Mouse (Mus musculus) splenic B cell, adult 2 months (primary cell): ENCODE results near the gene 2510009E07Rik.

Experiments
- DNase-seq: peaks from one replicate; pipeline ENCODE4 v3.0.0-alpha.2; 2011; ENCODE audit warnings: low read depth, low spot score
- H3K27me3 ChIP-seq: 2 replicates; pipeline ENCODE4 v1.6.1; 2012; ENCODE audit warnings: mild to moderate bottlenecking, low read length, moderate library complexity, mixed read lengths; ENCODE audit not compliant: control insufficient read depth, poor library complexity, insufficient read depth, severe bottlenecking
- H3K36me3 ChIP-seq: 2 replicates; pipeline ENCODE4 v1.6.1; 2012; ENCODE audit warnings: mild to moderate bottlenecking, low read length, moderate library complexity, mixed read lengths; ENCODE audit not compliant: control insufficient read depth, poor library complexity, insufficient read depth, severe bottlenecking

2510009E07Rik gene

DNA sequence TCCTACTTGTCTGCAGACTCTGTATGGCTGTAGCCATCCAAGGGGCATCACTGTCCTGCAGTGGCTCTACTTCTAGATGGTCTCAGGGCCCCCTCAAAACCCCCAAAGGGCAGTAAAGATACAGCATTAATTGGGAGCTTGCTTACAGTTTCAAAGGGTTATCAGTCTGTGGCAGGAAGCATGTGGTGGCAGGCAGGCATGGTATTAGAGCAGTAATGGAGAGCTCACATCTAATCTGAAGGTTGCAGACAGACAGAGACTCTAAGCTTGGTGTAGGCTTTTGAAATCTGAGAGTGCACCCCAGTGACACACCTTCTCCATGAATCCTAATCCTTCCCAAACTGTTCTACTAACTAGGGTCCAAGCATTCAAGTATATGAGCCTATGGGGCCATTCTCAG lies 60.0 kb downstream of the 2510009E07Rik start:
- no peak for DNase-seq
- Histone ChIP-seq H3K27me3 (no peaks in the 10 kb centered on the region), H3K36me3 (no peaks in the 10 kb centered on the region)

DNA sequence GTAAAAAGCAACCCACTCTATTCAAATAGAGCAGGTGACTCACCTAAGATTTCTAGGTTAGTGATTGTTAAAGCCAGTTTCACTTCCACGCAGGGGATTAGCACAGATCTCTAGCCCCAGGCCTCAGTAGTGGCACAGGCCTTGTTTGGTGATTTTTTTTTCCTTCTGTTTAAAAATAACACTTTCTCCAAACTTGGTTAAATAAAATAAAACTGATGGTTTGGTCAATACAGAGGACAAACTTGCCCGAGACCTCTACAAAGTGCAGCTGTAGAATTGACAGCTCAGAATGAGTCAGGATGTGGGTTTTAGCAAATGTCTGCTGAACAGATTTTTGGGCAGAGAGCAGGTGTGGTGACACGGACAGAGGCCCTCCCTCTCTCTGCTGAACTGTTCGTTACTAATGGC lies 62.6 kb downstream of the 2510009E07Rik start:
- peak; percentile 44 for DNase-seq
- H3K27me3 ChIP-seq = no peaks in the 10 kb centered on the region
- no peaks in the 10 kb centered on the region for H3K36me3 ChIP-seq

DNA sequence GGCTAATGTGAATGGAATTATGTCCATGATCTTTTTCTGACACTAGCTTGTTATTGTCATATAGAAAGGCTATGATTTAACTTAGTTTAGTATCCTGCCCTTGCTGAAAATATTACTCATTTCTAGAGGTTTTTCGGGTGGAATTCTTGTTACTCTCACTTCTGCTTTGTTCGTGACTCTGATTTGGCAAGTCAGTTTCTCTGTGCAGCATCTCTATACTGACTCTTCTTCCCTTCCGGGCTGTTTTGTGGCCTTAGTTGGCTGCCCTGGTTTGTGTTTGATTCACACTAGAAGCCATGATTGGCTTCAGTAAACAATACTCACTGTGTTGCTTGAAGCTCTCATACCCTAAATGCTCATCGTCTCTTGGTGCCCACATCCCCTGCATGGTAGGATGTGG lies 63.9 kb downstream of the 2510009E07Rik start:
- peak; percentile 66 for DNase-seq
- no peaks in the 10 kb centered on the region for H3K27me3 ChIP-seq
- H3K36me3 ChIP-seq = no peaks in the 10 kb centered on the region

DNA sequence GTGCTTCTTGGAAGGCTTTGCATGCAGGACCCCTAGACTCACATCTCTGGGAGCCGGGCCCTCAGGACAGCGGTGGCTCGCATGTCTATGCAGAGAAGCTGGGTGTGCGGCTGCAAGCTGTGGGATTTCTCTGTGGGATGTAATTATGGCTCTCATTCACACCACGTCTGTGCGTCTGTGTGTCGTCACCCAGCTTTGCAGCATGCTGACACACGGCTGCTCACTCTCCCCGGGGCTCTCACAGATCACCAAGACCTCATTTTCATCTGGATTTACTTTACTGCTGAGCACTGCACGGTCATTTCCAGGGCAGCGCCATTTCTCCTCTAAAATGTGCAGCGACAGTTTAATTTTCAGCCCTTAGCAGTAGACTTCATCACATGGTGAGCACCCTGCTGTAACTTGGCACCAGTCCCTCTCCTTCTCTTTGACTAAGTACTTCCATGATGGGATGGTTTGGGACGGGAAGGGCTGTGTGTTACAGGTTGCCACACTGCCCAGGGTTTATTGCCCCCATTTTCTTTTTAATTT lies 66.3 kb downstream of the 2510009E07Rik start:
- DNase-seq = no peak
- H3K36me3 ChIP-seq = no peaks in the 10 kb centered on the region
- H3K27me3 ChIP-seq = no peaks in the 10 kb centered on the region

DNA sequence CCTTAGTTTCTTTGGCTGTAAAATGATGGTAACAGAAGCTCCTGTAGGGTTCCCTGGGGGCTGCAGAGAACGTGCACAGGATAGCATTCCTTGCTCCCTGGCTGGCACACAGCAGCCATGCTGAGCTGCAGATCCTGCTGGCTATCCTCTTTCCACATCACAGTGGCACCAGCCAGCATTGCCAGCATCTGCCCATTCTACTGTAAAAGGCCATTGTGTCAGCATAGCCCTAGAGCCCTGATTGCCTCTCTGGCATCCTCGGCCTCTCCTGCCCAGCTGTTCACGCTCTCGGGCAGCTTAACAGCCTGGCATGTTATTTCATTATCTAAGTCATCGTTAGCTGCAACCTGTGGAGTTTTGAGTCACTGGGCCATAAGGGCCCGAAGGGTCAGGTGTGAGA lies 67.2 kb downstream of the 2510009E07Rik start:
- DNase-seq = no peak

DNA sequence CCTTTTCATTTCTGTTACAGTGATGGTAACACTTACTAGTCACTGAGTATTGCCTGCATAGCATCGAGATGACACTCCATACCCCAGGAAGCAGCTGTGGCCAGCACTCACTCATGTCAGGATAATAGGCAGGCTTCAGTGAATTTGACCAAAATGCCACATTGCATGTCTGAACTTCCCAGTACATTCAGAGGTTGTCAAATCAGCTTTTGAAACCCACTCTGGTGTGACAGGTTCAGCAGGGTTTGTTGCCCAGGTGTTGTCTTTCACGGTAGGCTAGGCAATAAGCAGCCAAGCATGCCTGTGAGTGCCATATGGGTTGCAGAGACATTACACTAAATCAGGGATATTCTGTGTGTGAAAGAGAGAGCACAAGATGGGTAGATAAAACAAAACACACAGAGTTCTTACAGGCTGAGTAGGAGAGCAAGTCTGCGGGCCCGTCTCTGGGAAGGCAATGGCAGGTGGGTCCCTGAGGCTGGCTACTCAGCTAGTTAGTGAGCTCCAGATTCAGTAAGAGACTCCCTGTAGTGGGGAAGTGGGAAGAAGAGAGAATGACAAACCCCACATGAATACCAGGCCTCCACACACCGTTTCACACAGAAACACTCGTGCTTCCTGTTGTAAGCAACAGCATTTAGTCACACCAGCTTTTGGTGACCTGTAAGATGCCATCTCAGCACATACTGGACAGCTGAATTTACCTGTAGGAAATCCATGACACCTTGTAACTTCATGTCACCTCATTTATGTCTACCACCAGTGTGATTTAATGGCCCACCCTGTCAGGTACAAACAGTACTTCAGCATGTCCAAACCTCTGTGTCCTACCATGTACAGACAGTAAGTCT lies 68.5 kb downstream of the 2510009E07Rik start:
- no peaks in the 10 kb centered on the region for H3K27me3 ChIP-seq
- no peaks in the 10 kb centered on the region for H3K36me3 ChIP-seq
- DNase-seq = peak; percentile 55

More for the DNA sequence above, 67.2 kb downstream of the 2510009E07Rik start:
- Histone ChIP-seq H3K36me3 (no peaks in the 10 kb centered on the region), H3K27me3 (no peaks in the 10 kb centered on the region)

DNA sequence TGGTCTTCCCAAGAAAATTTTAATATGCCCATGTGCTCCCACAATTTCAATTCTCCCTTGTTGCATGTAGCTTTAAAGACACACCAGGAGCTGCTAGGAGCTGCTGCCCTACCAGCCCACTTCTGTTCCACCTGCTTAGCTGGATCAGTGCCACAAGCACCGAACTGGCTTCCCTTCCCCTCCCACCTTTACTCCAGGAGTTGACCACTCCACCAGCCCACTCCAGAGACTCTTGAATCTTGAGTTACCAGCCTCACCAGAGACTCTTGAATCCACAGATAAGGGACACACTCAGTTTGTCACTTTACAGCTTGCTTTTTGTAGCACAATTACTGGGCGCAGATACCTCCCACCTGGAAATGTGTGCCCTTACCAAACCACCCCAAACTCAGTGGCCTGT lies 73.8 kb downstream of the 2510009E07Rik start:
- Histone ChIP-seq H3K27me3 (no peaks in the 10 kb centered on the region), H3K36me3 (no peaks in the 10 kb centered on the region)
- no peak for DNase-seq

DNA sequence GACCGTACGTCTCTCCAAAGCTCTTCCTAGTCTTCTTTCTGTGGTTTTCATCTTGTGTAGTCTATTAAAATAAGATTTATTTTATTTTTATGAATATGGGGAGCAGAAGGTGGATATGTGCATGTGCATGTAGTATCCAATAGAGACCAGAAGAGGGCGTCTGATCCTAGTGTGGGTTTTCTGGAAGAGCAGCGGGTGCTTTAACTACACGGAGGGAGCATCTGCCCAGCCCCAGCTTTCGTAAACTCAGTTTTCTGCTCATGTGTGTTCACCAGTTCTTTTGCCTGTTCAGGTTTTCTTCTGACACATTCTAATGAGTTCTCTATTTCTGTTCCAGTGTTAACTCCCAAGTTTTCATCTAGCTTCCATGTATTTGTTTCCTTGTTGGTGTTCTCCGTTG lies 78.7 kb downstream of the 2510009E07Rik start:
- H3K27me3 ChIP-seq = no peaks in the 10 kb centered on the region
- peak; percentile 60 for DNase-seq
- no peaks in the 10 kb centered on the region; the same call in 1 of the 2 replicates for H3K36me3 ChIP-seq

DNA sequence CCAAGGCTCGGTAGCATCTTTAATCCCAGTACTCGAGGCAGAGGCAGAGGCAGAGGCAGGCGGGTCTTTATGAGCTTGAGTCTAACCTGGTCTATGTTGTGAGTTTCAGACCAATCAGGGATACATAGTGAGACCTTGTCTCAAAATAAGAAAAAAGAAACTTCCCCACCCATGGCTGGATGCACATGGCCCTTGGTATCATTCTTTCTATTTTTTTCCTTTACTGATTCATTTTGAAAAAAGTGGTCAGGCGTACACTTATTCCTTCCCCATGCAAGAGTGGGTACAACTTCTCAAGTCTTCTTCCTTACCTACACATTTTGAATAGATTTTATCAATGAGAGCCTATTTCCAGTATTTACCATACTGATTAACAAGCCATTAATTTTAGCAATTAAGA lies 84.0 kb downstream of the 2510009E07Rik start:
- Histone ChIP-seq H3K36me3 (no peaks in the 10 kb centered on the region; the same call in 1 of the 2 replicates), H3K27me3 (no peaks in the 10 kb centered on the region)
- DNase-seq = no peak

DNA sequence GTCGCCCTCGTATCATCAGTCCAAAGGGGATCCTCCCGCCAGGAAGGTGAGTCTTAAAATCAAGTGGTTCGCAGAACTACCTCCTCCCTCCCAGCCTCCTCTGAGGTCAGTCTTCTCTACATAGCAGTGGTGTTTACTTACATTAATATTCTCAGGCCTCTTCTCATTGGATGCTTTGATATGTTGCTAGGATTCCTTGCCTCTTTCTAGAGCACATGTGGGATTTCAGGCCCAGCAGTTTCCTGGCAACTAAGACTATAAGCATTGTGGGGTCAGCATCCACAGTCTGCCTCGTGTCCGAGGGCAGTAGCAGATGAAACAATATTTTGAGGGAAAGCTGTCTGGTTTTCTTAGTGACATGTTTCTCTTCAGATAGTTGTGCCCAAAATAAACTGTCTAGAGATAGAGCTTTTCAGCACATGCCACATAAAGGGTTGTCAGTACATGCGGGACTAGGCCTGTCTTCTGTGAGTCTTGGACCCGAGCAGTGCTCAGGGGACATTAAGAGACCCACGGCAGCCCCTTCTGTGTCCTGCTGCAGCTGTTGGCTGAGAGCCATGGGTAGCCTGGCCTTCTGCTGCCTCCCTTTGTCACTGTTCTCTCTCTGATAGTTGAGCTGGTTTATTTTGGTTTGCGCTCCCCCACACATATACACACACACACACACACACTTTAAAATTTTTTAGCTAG lies 86.1 kb downstream of the 2510009E07Rik start:
- Histone ChIP-seq H3K36me3 (no peaks in the 10 kb centered on the region; the same call in 1 of the 2 replicates), H3K27me3 (no peaks in the 10 kb centered on the region)
- no peak for DNase-seq

DNA sequence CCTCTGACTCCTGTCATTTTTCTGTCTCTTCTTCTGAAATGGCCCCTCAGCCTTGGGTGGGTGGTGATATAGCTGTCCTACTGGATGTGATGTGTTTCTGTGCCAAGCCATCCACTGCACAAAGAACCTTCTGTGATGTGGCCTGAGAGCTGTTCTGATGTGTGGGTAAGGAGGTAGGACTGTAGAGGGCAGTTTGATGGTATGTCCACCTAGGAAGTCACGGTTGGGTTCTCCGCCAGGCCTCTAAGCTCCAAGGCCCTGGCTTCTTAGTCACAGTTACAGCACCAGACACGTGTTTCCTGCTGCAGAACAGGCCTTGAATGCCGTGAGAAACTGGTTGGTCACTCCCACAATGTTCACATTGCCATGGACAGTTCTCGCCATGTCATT lies 86.8 kb downstream of the 2510009E07Rik start:
- Histone ChIP-seq H3K27me3 (no peaks in the 10 kb centered on the region), H3K36me3 (no peaks in the 10 kb centered on the region; the same call in 1 of the 2 replicates)
- no peak for DNase-seq

DNA sequence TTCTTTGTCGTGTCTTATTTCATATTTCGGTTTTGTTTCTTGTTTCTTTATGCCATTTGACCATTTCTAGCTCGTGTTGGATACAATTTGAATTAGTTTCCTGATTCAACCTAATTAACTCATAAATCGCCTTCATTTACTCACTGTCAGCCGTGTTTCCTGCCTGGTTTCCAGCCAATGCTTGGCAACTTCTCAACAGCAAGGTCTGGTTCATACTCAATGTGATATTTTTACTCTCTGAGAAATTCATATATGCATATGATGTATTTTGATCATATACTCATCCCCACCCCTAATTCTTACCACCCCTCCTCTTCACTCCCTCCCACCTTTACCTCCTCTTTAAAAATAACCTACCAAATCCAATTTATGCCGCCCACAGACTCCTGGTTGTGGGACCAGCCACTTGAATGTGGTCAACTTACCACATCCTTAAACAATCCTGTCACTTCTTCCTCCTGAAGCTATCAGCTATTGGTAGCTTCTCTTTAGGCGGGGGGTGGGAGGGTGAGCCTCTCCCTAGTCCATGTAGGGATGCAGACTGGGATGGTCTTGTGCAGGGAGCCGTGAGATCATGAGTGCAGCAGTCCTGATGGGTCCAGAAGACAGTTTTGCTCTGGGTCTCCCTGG lies 87.3 kb downstream of the 2510009E07Rik start:
- Histone ChIP-seq H3K27me3 (no peaks in the 10 kb centered on the region), H3K36me3 (no peaks in the 10 kb centered on the region; the same call in 1 of the 2 replicates)
- no peak for DNase-seq

DNA sequence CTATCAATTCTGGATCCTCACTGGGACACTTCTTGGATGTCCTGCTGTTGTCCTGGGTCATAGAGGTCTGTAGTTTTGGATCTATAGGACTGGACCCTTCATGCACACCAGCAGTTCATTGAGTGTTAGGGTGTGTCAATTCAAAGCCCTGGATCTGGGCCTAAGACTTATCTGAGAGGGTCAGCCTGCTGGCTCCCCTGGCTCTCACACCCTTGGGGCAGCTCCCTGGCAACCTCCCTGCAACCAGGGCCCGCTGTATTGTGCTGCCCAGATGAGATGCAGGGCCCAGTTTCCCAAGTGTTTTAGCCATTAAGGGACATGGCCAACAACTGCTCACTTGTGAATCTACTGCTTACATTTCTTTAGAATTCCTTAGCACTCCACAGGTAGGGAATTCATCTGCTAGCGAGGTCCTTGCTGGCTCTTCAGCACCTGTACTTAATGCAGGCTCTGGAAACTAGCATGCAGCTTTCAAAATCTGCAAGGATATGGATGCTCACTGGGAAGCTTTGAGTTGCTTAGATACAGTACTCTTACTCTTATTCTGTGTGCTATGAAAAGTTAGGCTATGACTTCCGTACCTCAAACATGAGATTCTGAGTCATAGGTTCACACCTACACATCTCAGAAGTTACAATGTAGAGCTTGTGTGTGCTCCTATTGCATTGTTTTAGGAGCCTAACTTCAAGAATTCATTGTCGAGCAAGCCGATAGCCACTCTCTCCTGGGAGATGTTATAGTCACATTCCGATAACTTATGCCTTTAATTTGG lies 88.0 kb downstream of the 2510009E07Rik start:
- H3K27me3 ChIP-seq = no peaks in the 10 kb centered on the region
- no peaks in the 10 kb centered on the region; the same call in 1 of the 2 replicates for H3K36me3 ChIP-seq
- DNase-seq = no peak

DNA sequence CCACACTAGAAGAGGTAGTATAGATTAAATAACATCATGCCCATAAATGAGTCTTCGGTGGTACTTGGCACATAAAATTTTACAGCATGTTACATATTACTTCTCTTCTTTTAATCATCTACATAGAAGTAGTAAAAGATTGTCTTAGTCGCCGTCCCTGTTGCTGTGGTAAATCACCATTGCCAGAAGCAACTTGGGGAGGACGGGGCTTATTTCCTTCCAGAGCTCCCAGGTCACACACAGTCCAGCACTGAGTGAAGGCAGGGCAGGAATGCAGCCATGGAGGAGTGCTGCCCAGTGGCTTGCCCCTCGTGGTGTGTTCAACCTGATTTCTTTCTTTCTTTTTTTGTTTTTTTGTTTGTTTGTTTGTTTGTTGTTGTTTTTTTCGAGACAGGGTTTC lies 90.1 kb downstream of the 2510009E07Rik start:
- H3K36me3 ChIP-seq = no peaks in the 10 kb centered on the region; the same call in 1 of the 2 replicates
- no peak for DNase-seq

More for the DNA sequence above, 90.1 kb downstream of the 2510009E07Rik start:
- H3K27me3 ChIP-seq = no peaks in the 10 kb centered on the region
